Mouse (Mus musculus) olfactory bulb, adult 2 months (tissue): ENCODE results near the gene Ldhal6b.

ENCODE experiments used
- CTCF ChIP-seq: fragments of 200-500 bp; IDR thresholded peaks from 2 replicates; pipeline ENCODE4 v1.5.1; 2012; ENCODE audit warnings: low read depth, mild to moderate bottlenecking, low read length, moderate library complexity; ENCODE audit not compliant: insufficient read depth
- POLR2A ChIP-seq: fragments of 200-500 bp; IDR thresholded peaks from 2 replicates; pipeline ENCODE4 v1.6.1; 2012; ENCODE audit warnings: mild to moderate bottlenecking, low read depth, low read length, moderate library complexity; ENCODE audit not compliant: insufficient read depth

DNA sequence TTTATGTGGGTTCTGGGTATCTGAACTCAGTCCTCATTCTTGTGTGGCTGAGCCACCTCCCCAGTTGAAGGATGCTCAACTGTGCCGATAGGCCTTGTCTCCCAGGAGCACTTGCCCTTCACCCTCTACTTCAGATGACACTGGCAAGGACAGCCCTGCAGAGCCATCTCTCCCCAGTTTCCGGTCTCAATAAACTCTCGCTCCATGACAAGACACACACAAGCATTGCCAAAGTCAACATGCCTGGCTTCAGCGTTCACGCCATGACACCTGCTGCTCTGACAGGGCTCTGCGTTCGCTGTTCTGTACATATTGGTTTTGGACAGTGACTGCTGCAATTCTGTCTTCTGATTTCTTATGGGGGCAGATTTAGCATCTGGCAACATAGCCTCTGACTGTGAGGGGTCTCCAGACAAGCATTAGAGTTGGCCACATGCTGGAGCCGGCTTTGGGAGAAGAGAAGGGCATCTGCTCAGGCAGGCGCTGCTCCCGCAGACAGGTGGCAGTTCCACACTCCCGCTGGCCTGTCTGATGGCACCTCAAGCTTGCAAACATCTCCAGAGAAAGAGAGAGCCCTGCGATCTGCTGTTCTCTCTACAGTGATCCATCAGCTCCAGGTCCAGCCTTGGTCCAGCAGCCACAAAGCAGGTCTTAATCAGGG is 31.6 kb downstream of the Ldhal6b start:
- TF ChIP-seq CTCF: no peak
- TF ChIP-seq POLR2A: no peak
